Mouse (Mus musculus) CH12.LX (cell line): ENCODE data around the gene Fbxo42. TPM values are rescaled to one million over a fixed set of nuclear protein-coding genes. Genes with fewer than 3 reads are reported as not detected.

Source experiments
- DNase-seq: peaks from one replicate; pipeline ENCODE4 v3.0.0-alpha.2; 2013; ENCODE audit errors: extremely low read depth
- H3K27ac ChIP-seq: 2 replicates; pipeline ENCODE4 v1.5.1; 2012; ENCODE audit warnings: low read depth, mild to moderate bottlenecking, control low read depth, moderate library complexity; ENCODE audit not compliant: insufficient read depth
- H3K27me3 ChIP-seq: replicated peaks from 2 replicates; pipeline ENCODE3; 2012; ENCODE audit warnings: inconsistent platforms
- H3K36me3 ChIP-seq, 2 experiments: replicated peaks in 1 of 2; 2 replicates each; pipeline versions ENCODE3 to v1.6.1; 2012; ENCODE audit warnings: inconsistent platforms in 1 of 2, low read length in 1 of 2, mild to moderate bottlenecking in 1 of 2, mixed read lengths in 1 of 2, moderate library complexity in 1 of 2; ENCODE audit not compliant: control insufficient read depth in 1 of 2, insufficient read depth in 1 of 2
- H3K4me1 ChIP-seq, 2 experiments: 2 replicates each; pipeline ENCODE4 v1.6.1; 2012; ENCODE audit warnings: inconsistent platforms in 1 of 2, moderate library complexity in 1 of 2; ENCODE audit not compliant: insufficient read depth in 2 of 2, control insufficient read depth in 1 of 2
- H3K4me2 ChIP-seq: 2 replicates; pipeline ENCODE4 v1.6.1; 2012; ENCODE audit warnings: low read depth, mild to moderate bottlenecking, control low read depth; ENCODE audit not compliant: poor library complexity, insufficient read depth, severe bottlenecking
- H3K4me3 ChIP-seq, 3 experiments: fragments of 150-350 bp in 1 of 3; sonication (generic) in 1 of 3; replicated peaks in 1 of 3; 2 replicates each; pipeline versions ENCODE3 to v1.5.1; 2011 to 2012; ENCODE audit warnings: low read depth in 2 of 3, low read length in 2 of 3, mild to moderate bottlenecking in 2 of 3, moderate library complexity in 2 of 3, control low read depth in 1 of 3, improper control_type of control experiment in 1 of 3, inconsistent platforms in 1 of 3, mixed read lengths in 1 of 3; ENCODE audit not compliant: poor library complexity in 1 of 3
- H3K79me2 ChIP-seq: replicated peaks from 2 replicates; pipeline ENCODE4 v1.6.1; 2012; ENCODE audit warnings: mild to moderate bottlenecking, moderate library complexity; ENCODE audit not compliant: control insufficient read depth, poor library complexity, insufficient read depth, severe bottlenecking; ENCODE audit errors: extremely low read depth
- H3K9ac ChIP-seq: 2 replicates; pipeline ENCODE4 v1.6.1; 2012; ENCODE audit warnings: low read depth, mild to moderate bottlenecking, control low read depth, moderate library complexity; ENCODE audit not compliant: insufficient read depth
- H3K9me3 ChIP-seq: replicated peaks from 2 replicates; pipeline ENCODE3; 2012; ENCODE audit warnings: low read length, inconsistent platforms, mixed read lengths
- BHLHE40 ChIP-seq: IDR thresholded peaks from 2 replicates; pipeline ENCODE4 v1.6.1; 2011; ENCODE audit warnings: mild to moderate bottlenecking, low read depth, low read length, improper control_type of control experiment
- CHD2 ChIP-seq: IDR thresholded peaks from 2 replicates; pipeline ENCODE4 v1.6.1; 2011; ENCODE audit warnings: low read length, improper control_type of control experiment
- CTCF ChIP-seq, 2 experiments: IDR thresholded peaks in 1 of 2; conservative IDR thresholded peaks in 1 of 2; 2 replicates each; pipeline ENCODE4 v1.5.1; 2011 to 2012; ENCODE audit warnings: low read depth in 2 of 2, low read length in 2 of 2, improper control_type of control experiment in 1 of 2, inconsistent platforms in 1 of 2, mild to moderate bottlenecking in 1 of 2, moderate library complexity in 1 of 2
- E2F4 ChIP-seq: IDR thresholded peaks from 2 replicates; pipeline ENCODE4 v1.6.1; 2011; ENCODE audit warnings: low read depth, low read length, improper control_type of control experiment; ENCODE audit not compliant: insufficient replicate concordance
- ELF1 ChIP-seq: IDR thresholded peaks from 2 replicates; pipeline ENCODE4 v1.6.1; 2014; ENCODE audit warnings: low read depth, mild to moderate bottlenecking, inconsistent platforms, low read length, improper control_type of control experiment
- EP300 ChIP-seq: IDR thresholded peaks from 2 replicates; pipeline ENCODE4 v1.6.1; 2011; ENCODE audit warnings: low read length, improper control_type of control experiment
- ETS1 ChIP-seq: conservative IDR thresholded peaks from 2 replicates; pipeline ENCODE4 v1.6.1; 2012; ENCODE audit warnings: low read depth, mild to moderate bottlenecking, inconsistent platforms, low read length, improper control_type of control experiment, moderate library complexity
- HCFC1 ChIP-seq: IDR thresholded peaks from 2 replicates; pipeline ENCODE4 v1.6.1; 2012; ENCODE audit warnings: low read depth, mild to moderate bottlenecking, inconsistent platforms, low read length, improper control_type of control experiment
- JUN ChIP-seq: IDR thresholded peaks from 2 replicates; pipeline ENCODE4 v1.6.1; 2011; ENCODE audit warnings: low read depth, mild to moderate bottlenecking, low read length, improper control_type of control experiment, moderate library complexity; ENCODE audit not compliant: insufficient read depth
- JUND ChIP-seq: conservative IDR thresholded peaks from 2 replicates; pipeline ENCODE4 v1.6.1; 2011; ENCODE audit warnings: low read depth, low read length, improper control_type of control experiment
- KAT2A ChIP-seq: IDR thresholded peaks from 2 replicates; pipeline ENCODE4 v1.6.1; 2012; ENCODE audit warnings: low read length, improper control_type of control experiment, inconsistent platforms; ENCODE audit not compliant: insufficient replicate concordance
- MAFK ChIP-seq: IDR thresholded peaks from 2 replicates; pipeline ENCODE4 v1.6.1; 2011; ENCODE audit warnings: low read length, improper control_type of control experiment; ENCODE audit not compliant: insufficient replicate concordance
- MAX ChIP-seq: IDR thresholded peaks from 2 replicates; pipeline ENCODE4 v1.6.1; 2011; ENCODE audit warnings: low read length, improper control_type of control experiment
- MEF2A ChIP-seq: IDR thresholded peaks from 2 replicates; pipeline ENCODE4 v1.6.1; 2014; ENCODE audit warnings: low read depth, mild to moderate bottlenecking, inconsistent platforms, low read length, improper control_type of control experiment, borderline replicate concordance
- MXI1 ChIP-seq: IDR thresholded peaks from 2 replicates; pipeline ENCODE4 v1.6.1; 2011; ENCODE audit warnings: mild to moderate bottlenecking, low read depth, low read length, improper control_type of control experiment
- MYC ChIP-seq: IDR thresholded peaks from 2 replicates; pipeline ENCODE4 v1.6.1; 2011; ENCODE audit warnings: low read depth, mild to moderate bottlenecking, improper control_type of control experiment, low read length
- NELFE ChIP-seq: IDR thresholded peaks from 2 replicates; pipeline ENCODE4 v1.6.1; 2011; ENCODE audit warnings: low read depth, low read length, improper control_type of control experiment
- PAX5 ChIP-seq: IDR thresholded peaks from 2 replicates; pipeline ENCODE4 v1.6.1; 2012; ENCODE audit warnings: low read length, inconsistent platforms, mixed read lengths
- POLR2A ChIP-seq: IDR thresholded peaks from 2 replicates; pipeline ENCODE4 v1.6.1; 2011; ENCODE audit warnings: low read depth, mild to moderate bottlenecking, improper control_type of control experiment, low read length
- SIN3A ChIP-seq: IDR thresholded peaks from 2 replicates; pipeline ENCODE4 v1.6.1; 2012; ENCODE audit warnings: low read length, improper control_type of control experiment, inconsistent platforms
- SMC3 ChIP-seq: IDR thresholded peaks from 2 replicates; pipeline ENCODE4 v1.6.1; 2011; ENCODE audit warnings: low read depth, low read length, improper control_type of control experiment
- TBP ChIP-seq: conservative IDR thresholded peaks from 2 replicates; pipeline ENCODE4 v1.6.1; 2011; ENCODE audit warnings: low read depth, low read length, improper control_type of control experiment
- USF1 ChIP-seq: IDR thresholded peaks from 2 replicates; pipeline ENCODE4 v1.6.1; 2014; ENCODE audit warnings: low read depth, mild to moderate bottlenecking, inconsistent platforms, low read length, improper control_type of control experiment
- USF2 ChIP-seq: conservative IDR thresholded peaks from 2 replicates; pipeline ENCODE4 v1.6.1; 2011; ENCODE audit warnings: low read depth, low read length, improper control_type of control experiment
- ZNF384 ChIP-seq: IDR thresholded peaks from 2 replicates; pipeline ENCODE4 v1.6.1; 2012; ENCODE audit warnings: low read depth, low read length, improper control_type of control experiment, inconsistent platforms
- dilution Hi-C: fragments of 300-500 bp; cut with MboI; formaldehyde crosslinking; loops from 2 replicates; pipeline ENCODE4 v1.14.3; 2020; ENCODE audit warnings: low sequenced_read_pairs; ENCODE audit not compliant: extremely low pct_unique_long_range_greater_than_20kb, extremely low pct_ligation_motif_present
- in situ Hi-C: fragments of 300-500 bp; cut with MboI; formaldehyde crosslinking; loops from 3 replicates; pipeline ENCODE4 v1.14.3; 2019; ENCODE audit warnings: low sequenced_read_pairs, low pct_ligation_motif_present, low pct_unique_long_range_greater_than_20kb, mixed read lengths
- polyA plus RNA-seq: library from polyadenylated mRNA; unstranded; fragments of >175 nt; gene quantifications from 2 replicates; pipeline ENCODE4 v1.2.1, GENCODE M21; 2012; ENCODE audit warnings: low read depth; ENCODE audit not compliant: insufficient read length
- total RNA-seq, 2 experiments: library from RNA; depleted of rRNA; stranded (reverse); fragments of 300-350 nt in 1 of 2; fragments of >200 nt in 1 of 2; gene quantifications; 2 replicates each; pipeline ENCODE4 v1.2.3; 2012 to 2014

Fbxo42 gene
- total and polyA plus RNA-seq, 3 experiments, result 9.8 to 16.5 (median 14.4) TPM

DNA sequence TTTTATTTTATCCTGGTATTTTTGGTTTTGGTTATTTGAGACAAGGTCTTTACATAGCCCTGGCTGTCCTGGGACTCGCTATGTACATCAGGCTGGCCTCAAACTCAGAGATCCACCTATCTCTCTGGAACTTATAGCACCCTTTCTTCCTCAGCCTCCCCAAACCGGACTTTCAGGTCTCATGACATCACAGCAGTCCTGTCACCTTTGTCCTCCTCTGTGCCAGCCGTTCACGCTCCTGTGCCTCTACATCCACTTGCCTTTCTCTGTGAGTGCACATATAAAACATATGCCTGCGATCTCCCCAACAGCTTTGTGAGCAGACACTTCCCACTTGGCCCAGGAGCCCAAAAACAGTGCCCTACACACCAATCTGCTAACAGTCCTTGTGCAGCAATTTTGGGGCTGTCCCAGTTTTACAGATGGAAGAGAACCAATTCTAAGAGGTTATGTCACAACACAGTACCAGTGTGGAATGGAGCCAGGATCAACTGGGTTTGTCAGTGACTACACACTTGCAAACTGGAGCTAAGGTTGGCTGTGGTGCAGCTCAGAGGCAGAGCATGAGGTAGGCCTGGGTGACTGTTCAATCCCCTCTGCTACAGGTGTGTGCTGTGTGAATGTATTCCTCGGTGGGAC lies 16.9 kb upstream of the Fbxo42 start:
- peaks cover 92% of the 10 kb centered on the region for H3K79me2 ChIP-seq
- H3K4me3 ChIP-seq, result no peak overlapping the region
- no peak for DNase-seq
- H3K9me3 ChIP-seq, result no peaks in the 10 kb centered on the region
- no peak overlapping the region for H3K27ac ChIP-seq
- TF ChIP-seq CTCF (conservative IDR thresholded peaks at IDR 0.05 in 1 of 2, IDR thresholded peaks at IDR 0.05 in 1 of 2; ENCODE audit: low read depth in 2 of 2, low read length in 2 of 2), result no peak
- TF ChIP-seq MAX, result no peak
- no peak for TF ChIP-seq JUND
- TF ChIP-seq USF1, result no peak
- no peak for TF ChIP-seq MYC
- no peak for TF ChIP-seq TBP
- TF ChIP-seq ETS1, result no peak
- no peak for TF ChIP-seq MEF2A
- no peak for TF ChIP-seq HCFC1
- TF ChIP-seq ELF1, result no peak
- no peak for TF ChIP-seq MAFK
- no peak for TF ChIP-seq CHD2
- no peak for TF ChIP-seq JUN
- TF ChIP-seq PAX5, result no peak
- no peak for TF ChIP-seq E2F4
- TF ChIP-seq ZNF384, result no peak
- no peak for TF ChIP-seq SIN3A
- no peaks in the 10 kb centered on the region for H3K27me3 ChIP-seq
- no peak overlapping the region for H3K9ac ChIP-seq
- in situ Hi-C loops, result no loop called here
- H3K4me1 ChIP-seq, result peaks cover 19 to 71% of the 10 kb centered on the region in 2 experiments
- H3K36me3 ChIP-seq, result peaks cover 22 to 66% of the 10 kb centered on the region in 2 experiments
- dilution Hi-C loops, result no loop called here
- H3K4me2 ChIP-seq, result no peak overlapping the region

DNA sequence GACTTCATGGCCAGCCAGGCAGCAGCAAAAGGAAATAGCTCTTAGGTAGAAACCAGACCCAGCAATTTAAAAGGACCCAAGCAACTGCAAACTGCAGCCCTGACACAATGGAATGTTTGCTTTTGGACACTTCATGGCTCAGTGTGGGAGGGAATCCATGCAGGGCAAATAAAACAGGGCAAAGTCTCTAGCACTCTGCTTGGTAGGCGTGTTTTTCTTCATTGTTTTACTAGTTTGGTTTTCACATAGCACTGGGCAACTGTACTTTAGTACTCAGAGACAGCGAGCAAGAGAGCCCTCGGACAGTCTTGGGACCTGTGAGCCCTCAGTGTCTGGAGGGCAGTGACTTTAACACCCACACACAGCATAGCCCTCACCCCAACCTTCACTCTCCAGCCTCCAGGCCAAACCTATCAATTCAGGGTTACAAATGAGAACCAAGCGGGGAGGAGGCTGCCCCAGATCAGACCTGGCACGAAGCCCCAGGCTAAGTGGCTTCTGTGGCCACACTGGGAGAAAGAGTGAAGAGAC lies 16.1 kb upstream of the Fbxo42 start:
- Histone ChIP-seq H3K4me3 (no peak overlapping the region), H3K79me2 (peaks cover 92% of the 10 kb centered on the region), H3K9me3 (no peaks in the 10 kb centered on the region), H3K27me3 (no peaks in the 10 kb centered on the region), H3K36me3 (peaks cover 15 to 66% of the 10 kb centered on the region in 2 experiments), H3K4me2 (no peak overlapping the region), H3K9ac (no peak overlapping the region), H3K4me1 (peaks cover 18 to 72% of the 10 kb centered on the region in 2 experiments), H3K27ac (no peak overlapping the region)
- in situ Hi-C loops, result no loop called here
- no peak for DNase-seq
- dilution Hi-C loops, result no loop called here
- TF ChIP-seq E2F4 (no peak), MAFK (no peak), MXI1 (no peak), MAX (no peak), SMC3 (no peak), BHLHE40 (no peak), KAT2A (no peak), CHD2 (no peak), JUN (no peak), JUND (no peak), USF2 (no peak), TBP (no peak), CTCF (conservative IDR thresholded peaks at IDR 0.05 in 1 of 2, IDR thresholded peaks at IDR 0.05 in 1 of 2; ENCODE audit: low read depth in 2 of 2, low read length in 2 of 2) (no peak), EP300 (no peak), ZNF384 (no peak), POLR2A (no peak), MYC (no peak), MEF2A (no peak), NELFE (no peak)
